Mouse (Mus musculus) embryonic facial prominence, embryonic 10.5 days (tissue): ENCODE data around the gene Cdip1. TPM values are rescaled to one million over a fixed set of nuclear protein-coding genes. Genes with fewer than 3 reads are reported as not detected.

Experiments
- DNase-seq: peaks from one replicate; pipeline ENCODE4 v3.0.0-alpha.2; 2017; ENCODE audit warnings: low spot score
- H3K27ac ChIP-seq: fragments of 300-500 bp; sonication (generic); replicated peaks from 2 replicates; pipeline ENCODE4 v1.5.1; 2016; ENCODE audit warnings: mild to moderate bottlenecking
- H3K27me3 ChIP-seq: fragments of 300-500 bp; sonication (generic); replicated peaks from 2 replicates; pipeline ENCODE4 v1.6.1; 2016; ENCODE audit warnings: low read depth, mild to moderate bottlenecking; ENCODE audit not compliant: poor library complexity, severe bottlenecking
- H3K36me3 ChIP-seq: fragments of 300-500 bp; sonication (generic); replicated peaks from 2 replicates; pipeline ENCODE4 v1.6.1; 2016; ENCODE audit warnings: mild to moderate bottlenecking, moderate library complexity
- H3K4me1 ChIP-seq: fragments of 300-500 bp; sonication (generic); 2 replicates; pipeline ENCODE4 v1.6.1; 2016
- H3K4me3 ChIP-seq: fragments of 300-500 bp; sonication (generic); 2 replicates; pipeline ENCODE4 v1.5.1; 2016; ENCODE audit warnings: mild to moderate bottlenecking, moderate library complexity
- H3K9me3 ChIP-seq: fragments of 300-500 bp; sonication (generic); 2 replicates; pipeline ENCODE4 v1.6.1; 2016; ENCODE audit warnings: mild to moderate bottlenecking
- WGBS: fragments of 180-500 bp; shearing (Covaris S2); methylation state at CpG from one replicate; pipeline ENCODE4 v1.1.7; 2016; 5-methylcytosine and 5-hydroxymethylcytosine counted together
- polyA plus RNA-seq: library from polyadenylated mRNA; unstranded; fragments of >200 nt; fragmentation: Nextera tagmentation; extraction: Ambion mirVana; gene quantifications from 2 replicates; pipeline ENCODE4 v1.2.1, GENCODE M21; 2016

Gene Cdip1
- polyA plus RNA-seq, 1 experiment from 2014 or later: 112 TPM

DNA sequence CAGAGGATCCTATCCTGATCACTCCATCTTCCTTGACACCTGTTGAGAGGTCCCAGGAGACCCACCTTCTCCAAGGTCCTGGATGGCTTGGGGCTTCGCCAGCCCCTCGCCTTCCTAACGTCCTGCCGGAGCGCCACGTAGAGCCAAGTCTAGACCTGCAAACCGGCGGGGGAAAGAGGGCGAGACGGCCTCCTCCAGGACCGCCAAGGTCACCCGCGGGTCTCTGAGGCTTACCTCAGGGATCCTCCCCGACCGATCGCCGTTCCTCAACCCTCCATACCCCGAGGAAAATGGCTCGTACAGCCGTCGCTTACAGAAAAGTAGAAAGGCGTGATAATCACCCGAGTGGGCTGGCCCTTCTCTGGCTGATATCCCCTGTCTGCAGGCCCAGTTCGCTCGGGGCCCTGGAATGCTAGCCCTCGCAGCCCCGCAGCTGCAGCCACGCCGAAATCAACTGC, 752 bp downstream of the Cdip1 start:
- DNase-seq: no peak
- Histone ChIP-seq H3K27ac (peak overlapping the region; percentile 98), H3K36me3 (peaks cover 13% of the 10 kb centered on the region), H3K4me1 (peaks cover 29% of the 10 kb centered on the region), H3K9me3 (no peaks in the 10 kb centered on the region), H3K27me3 (no peaks in the 10 kb centered on the region), H3K4me3 (peak overlapping the region; percentile 86)
- under 1% methylated on average over 29 of the region's 29 CpGs for WGBS

DNA sequence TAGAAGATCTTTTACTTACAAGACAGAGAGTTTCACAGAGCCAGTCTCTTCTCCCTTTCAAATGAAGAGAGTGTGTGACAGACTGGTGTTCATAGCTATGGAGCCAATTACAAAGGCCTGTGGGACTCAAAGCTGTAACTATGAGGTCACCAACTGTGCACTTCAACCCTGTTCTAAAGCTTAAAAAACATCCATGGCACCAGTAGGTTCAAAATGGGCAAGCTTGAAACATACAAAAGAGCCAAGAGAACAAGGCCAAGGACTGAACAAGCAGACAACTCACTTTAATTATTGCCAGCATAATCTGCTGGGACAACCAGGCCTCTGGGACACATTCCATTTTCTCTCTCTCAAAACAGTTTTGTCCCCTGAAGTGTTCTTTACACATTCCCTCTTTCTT, 1.9 kb downstream of the Cdip1 start:
- Histone ChIP-seq H3K36me3 (peaks cover 22% of the 10 kb centered on the region), H3K4me1 (peaks cover 29% of the 10 kb centered on the region), H3K27ac (no peak overlapping the region), H3K9me3 (no peaks in the 10 kb centered on the region), H3K27me3 (no peaks in the 10 kb centered on the region), H3K4me3 (peak overlapping the region; percentile 86)
- DNase-seq: no peak

DNA sequence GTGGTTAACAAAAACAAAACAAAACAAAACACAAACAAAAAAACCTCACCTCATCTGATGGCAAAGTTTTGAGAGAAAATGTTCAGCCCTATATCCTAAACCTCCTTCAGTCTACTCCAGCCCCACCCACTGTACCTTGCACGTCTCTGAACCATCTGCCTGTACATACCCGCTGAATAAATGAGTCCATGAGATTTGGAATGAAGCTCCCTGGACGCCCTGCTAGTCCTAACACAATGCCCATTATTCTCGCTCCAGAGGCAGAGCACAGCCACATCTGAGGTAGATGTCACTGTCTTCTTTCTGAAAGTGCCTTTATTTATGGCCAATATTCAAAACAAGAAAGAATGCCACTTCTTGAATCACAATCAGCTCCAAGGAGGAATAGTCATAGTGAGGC, 4.4 kb downstream of the Cdip1 start:
- H3K4me3 ChIP-seq: no peak overlapping the region
- no peak for DNase-seq
- H3K4me1 ChIP-seq: peaks cover 33% of the 10 kb centered on the region
- no peaks in the 10 kb centered on the region for H3K27me3 ChIP-seq
- WGBS: 71% methylated on average over 4 of the region's 4 CpGs
- H3K36me3 ChIP-seq: peaks cover 32% of the 10 kb centered on the region
- H3K27ac ChIP-seq: no peak overlapping the region
- no peaks in the 10 kb centered on the region for H3K9me3 ChIP-seq

DNA sequence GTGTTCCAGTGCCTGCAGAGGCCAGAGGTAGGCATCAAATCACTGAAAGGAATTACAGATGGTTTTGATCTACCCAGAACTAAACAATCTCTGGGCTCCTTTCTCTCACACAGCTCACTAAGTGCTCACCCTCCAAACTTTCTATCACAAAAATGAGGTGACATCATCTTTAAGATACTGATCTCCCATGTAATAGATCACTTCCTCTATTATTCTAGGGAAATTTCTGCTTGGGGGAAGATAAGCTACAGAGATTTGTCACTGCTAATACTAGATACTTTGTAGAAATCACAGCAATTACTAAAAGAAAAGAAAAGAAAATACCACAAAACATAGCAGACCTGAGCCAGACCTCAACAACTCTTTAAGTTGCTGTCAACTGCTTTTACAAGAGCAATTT, 7.6 kb downstream of the Cdip1 start:
- Histone ChIP-seq H3K9me3 (no peaks in the 10 kb centered on the region), H3K27me3 (no peaks in the 10 kb centered on the region), H3K27ac (no peak overlapping the region), H3K4me1 (0 out of 2 replicates have a peak, but pooled peaks cover 13% of the 10 kb centered on the region), H3K4me3 (no peak overlapping the region), H3K36me3 (peaks cover 55% of the 10 kb centered on the region)
- no peak for DNase-seq

DNA sequence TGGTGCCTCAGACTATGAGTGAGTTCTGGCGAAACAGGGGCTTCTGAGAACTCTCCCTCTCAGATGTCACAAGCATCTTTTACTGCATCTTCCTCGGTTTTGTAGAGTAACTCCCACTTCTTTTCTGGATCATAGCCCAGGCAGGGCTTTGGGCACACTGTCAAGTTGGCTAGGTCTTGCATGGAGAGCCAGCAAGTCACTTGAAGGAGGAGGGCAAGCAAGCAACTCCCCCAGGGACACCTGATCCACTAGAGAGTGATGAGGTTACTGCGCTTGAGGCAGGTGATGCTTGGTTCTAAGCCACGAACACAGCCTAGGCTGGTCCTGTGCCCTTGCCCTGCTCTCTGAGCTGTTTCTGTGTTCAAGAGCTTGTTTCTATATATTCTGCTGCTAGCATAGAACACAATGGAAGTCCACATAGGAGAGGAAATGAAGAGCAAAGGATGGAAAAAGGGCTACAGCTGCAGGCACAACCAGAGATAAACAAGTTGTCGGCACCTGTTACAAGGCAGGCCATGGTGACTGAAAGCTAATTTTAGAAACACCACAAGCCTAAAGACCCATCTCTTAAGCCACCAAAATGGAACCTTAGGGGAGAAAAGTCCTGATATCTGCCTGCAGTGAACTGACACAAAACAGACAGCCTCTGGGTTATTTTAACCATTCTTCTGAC, 8.4 kb downstream of the Cdip1 start:
- Histone ChIP-seq H3K4me3 (no peak overlapping the region), H3K9me3 (no peaks in the 10 kb centered on the region), H3K27ac (no peak overlapping the region), H3K36me3 (peaks cover 61% of the 10 kb centered on the region), H3K4me1 (0 out of 2 replicates have a peak, but pooled peaks cover 7% of the 10 kb centered on the region), H3K27me3 (no peaks in the 10 kb centered on the region)
- 94% methylated on average over 5 of the region's 5 CpGs for WGBS
- DNase-seq: no peak

DNA sequence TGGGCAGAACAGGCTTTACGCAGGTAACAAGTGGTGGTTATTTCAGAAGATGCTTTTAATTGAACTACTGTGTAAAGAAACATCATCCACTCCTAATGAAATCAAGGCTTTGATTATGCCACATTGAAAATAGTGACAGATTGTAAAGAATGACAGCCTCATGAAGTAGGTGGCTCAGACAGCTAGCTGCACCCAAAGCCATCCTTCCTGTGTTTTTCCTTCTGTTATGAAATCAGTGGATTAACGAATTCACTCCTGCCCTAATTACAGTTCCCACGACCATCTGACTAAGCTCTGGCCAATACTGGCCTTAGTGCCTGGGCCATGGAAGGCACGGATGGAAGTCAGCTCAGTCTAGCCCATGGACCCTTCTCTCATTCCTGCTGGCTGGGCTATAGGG, 11.2 kb downstream of the Cdip1 start:
- peaks cover 53% of the 10 kb centered on the region for H3K36me3 ChIP-seq
- WGBS: 93% methylated on average over 4 of the region's 4 CpGs
- H3K27me3 ChIP-seq: no peaks in the 10 kb centered on the region
- H3K4me1 ChIP-seq: 0 out of 2 replicates have a peak, but pooled peaks cover 4% of the 10 kb centered on the region
- no peak overlapping the region for H3K27ac ChIP-seq
- H3K4me3 ChIP-seq: no peak overlapping the region
- DNase-seq: no peak
- no peaks in the 10 kb centered on the region for H3K9me3 ChIP-seq

DNA sequence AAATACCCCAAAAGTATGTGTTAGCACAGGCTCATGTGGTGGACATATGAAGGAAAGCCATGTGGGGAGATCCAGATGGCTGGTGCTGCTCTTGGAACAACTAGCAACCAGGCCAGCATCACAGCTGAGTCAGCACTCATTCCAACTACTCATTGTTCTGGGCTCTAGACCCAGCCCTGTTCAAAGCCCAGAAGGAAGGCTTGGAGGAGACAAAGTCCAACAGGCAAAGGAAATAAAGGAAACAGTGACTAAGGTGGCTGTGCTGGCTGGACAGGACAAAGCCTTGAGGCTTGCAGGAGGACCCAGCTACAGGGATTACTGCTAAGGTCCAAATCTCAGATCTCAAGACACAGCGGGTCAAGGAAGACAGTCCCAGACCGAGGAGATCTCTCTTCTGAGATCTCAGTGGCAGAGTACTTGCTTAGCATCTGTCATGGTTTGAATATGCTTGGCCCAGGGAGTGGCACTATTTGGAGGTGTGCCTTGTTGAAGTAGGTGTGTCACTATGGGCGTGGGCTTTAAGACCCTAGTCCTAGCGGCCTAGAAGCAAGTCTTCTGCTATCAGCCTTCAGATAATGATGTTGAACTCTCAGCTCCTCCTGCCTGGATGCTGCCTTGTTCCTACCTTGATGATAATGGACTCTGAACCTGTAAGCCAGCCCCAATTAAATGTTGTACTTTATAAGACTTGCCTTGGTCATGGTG, 12.0 kb downstream of the Cdip1 start:
- H3K4me1 ChIP-seq: 0 out of 2 replicates have a peak, but pooled peaks cover 4% of the 10 kb centered on the region
- H3K27ac ChIP-seq: no peak overlapping the region
- H3K27me3 ChIP-seq: no peaks in the 10 kb centered on the region
- no peaks in the 10 kb centered on the region for H3K9me3 ChIP-seq
- 93% methylated on average over 4 of the region's 4 CpGs for WGBS
- H3K36me3 ChIP-seq: peaks cover 49% of the 10 kb centered on the region
- no peak for DNase-seq
- no peak overlapping the region for H3K4me3 ChIP-seq

DNA sequence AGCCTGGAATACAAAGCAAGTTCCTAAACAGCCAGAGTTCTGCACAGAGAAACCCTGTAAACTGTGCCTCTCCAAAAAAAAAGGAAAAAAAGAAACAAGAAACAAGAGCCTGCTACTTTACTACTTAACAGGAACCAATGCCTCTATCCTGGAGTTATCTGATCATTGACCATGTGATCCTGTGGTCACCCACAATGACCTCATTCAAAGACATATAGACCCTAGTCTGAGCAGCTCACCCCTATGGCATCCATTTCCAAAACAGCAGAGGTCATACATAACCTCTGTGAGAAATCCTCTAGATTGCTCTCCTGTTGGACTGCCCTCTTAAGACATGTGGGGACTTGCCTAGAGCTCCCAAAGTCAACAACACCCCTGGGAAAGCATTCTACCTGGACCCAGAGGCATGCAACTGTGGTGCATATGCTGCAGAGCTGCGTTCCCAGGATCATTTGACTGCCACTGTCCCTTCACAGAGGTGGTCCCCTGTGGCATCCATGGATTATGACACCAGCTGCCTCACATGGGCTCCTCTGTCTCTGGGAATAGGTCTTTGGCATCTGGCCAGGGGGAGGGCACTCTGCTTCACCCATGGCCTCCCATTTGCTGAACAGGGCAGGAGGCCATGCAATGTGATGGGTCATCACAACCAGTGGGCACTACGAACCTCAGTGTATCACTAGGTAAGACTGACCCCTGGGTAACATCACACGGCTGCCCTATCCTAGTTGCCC, 12.8 kb downstream of the Cdip1 start:
- peaks cover 51% of the 10 kb centered on the region for H3K36me3 ChIP-seq
- no peak for DNase-seq
- no peak overlapping the region for H3K4me3 ChIP-seq
- H3K27me3 ChIP-seq: no peaks in the 10 kb centered on the region
- H3K27ac ChIP-seq: no peak overlapping the region
- no peaks in the 10 kb centered on the region for H3K4me1 ChIP-seq
- WGBS: 95% methylated on average over 3 of the region's 3 CpGs
- no peaks in the 10 kb centered on the region for H3K9me3 ChIP-seq

DNA sequence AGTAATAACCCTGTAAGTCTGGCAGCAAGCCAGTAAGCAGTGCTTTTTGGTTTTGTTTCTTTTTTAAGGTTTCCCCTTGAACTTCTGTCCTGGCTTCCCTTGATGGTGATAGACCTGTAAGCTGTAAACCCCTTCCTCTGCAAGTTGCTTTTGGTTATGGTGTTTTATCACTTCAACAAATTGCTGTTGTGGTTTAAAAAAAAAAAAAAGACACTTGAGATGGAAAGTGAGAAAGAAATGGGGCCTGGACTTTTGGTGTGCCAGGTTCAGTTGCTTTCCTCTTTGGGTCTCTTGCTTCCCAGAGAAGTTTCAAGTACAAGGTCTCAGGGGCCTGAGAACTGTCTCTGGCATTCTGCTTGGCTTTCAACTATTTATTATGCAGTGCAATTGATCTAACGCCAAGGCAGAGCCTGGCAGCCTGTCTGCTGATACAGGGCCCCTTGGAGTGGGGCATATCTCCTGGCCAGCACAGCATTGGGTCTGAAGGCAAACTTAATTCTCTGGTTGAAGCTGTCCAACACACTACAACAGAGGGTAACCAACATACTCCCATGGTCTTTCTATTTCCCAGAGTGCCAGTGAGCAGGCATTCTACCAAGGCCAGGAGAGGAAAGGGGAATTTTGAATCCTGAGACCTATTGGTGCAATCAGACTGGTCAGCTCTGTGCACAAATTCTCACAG, 16.7 kb downstream of the Cdip1 start:
- Histone ChIP-seq H3K4me3 (no peak overlapping the region), H3K4me1 (no peaks in the 10 kb centered on the region), H3K9me3 (no peaks in the 10 kb centered on the region), H3K27me3 (no peaks in the 10 kb centered on the region), H3K36me3 (peaks cover 60% of the 10 kb centered on the region), H3K27ac (no peak overlapping the region)
- DNase-seq: no peak
- WGBS: 82% methylated on average over 1 of the region's 1 CpGs

DNA sequence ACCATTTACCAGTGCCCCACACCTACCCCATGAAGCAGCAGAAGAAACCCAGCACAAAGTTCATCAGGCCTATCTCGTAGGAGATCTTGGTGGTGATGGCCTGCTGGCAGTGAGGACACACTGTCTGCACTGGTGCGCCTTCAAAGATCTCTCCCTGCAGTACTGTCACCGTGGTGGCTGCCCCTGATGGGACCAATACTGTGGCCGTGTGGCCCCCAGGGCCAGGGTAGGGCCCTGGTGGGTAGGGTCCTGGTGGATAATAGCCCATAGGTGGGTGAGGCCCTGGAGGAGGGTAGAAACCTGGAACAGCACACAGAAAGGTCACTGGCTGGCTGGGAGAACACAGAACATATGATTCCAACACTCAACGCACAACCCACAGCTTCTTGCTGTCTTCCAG, 21.4 kb downstream of the Cdip1 start:
- WGBS: 96% methylated on average over 5 of the region's 5 CpGs
- no peaks in the 10 kb centered on the region for H3K9me3 ChIP-seq
- no peak for DNase-seq
- no peaks in the 10 kb centered on the region for H3K27me3 ChIP-seq
- H3K4me3 ChIP-seq: no peak overlapping the region
- no peaks in the 10 kb centered on the region for H3K4me1 ChIP-seq
- H3K36me3 ChIP-seq: peaks cover 88% of the 10 kb centered on the region
- H3K27ac ChIP-seq: no peak overlapping the region

DNA sequence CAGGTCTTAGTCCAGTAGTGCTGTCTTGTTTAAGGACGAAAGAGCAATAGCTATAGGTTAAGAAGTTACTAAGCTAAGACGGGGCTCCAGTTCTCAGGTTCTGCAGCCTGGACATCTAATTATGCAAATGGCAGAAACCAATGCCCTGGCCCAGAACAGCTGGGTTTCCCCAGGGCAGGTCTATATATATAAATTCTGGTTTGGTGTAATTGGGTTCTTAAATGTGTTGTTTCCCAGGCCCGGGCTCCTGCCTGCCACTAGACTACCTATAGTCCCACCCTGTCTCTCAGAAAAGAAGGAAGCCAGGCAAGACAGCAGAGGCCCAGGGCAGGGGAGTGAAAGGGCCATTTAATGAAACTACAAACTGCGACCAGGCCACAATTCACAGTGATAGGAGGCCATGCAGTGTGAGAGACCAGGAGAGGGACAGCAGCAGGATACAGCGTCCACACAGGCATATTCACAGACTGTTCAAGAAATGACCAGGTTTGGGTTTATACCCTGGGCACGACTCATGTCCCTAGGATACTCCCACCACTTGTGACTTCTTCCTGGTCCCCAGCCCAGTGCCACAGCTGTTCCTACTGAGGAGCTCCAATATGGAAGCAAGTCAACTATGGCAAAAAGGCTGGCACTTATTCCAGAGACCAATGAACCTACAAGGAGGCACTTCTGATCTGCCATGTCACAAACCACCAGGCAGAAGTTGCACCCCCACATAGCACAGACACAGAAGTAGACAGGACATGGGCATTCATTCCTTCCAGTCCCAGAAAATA, 22.9 kb downstream of the Cdip1 start:
- H3K36me3 ChIP-seq: peaks cover 92% of the 10 kb centered on the region
- 88% methylated on average over 6 of the region's 6 CpGs for whole genome bisulfite sequencing
- no peak overlapping the region for H3K27ac ChIP-seq
- H3K9me3 ChIP-seq: no peaks in the 10 kb centered on the region
- H3K4me1 ChIP-seq: no peaks in the 10 kb centered on the region
- DNase-seq: no peak
- H3K27me3 ChIP-seq: no peaks in the 10 kb centered on the region
- no peak overlapping the region for H3K4me3 ChIP-seq

DNA sequence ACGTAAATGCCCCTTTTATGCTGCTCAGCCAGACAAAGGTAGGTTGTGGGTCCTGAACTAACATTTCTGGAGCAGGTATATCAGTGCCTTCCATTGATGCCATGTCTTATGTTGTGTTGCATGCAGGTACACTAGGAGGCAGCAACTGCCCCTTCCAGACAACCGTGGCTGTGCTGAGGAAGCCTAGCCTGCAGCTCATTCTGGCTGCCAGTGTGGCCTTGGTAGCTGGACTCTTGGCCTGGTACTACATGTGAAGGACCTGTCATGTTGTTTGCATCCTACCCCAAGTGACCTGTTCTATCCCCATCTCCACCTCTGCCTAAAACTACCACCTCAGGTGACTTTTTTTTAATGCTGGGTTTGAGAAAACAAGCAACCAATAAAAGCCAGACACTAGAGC, 24.2 kb downstream of the Cdip1 start:
- Histone ChIP-seq H3K27ac (no peak overlapping the region), H3K4me3 (no peak overlapping the region), H3K36me3 (peaks cover 85% of the 10 kb centered on the region), H3K9me3 (no peaks in the 10 kb centered on the region), H3K27me3 (no peaks in the 10 kb centered on the region), H3K4me1 (no peaks in the 10 kb centered on the region)
- DNase-seq: no peak
- WGBS: 88% methylated on average over 2 of the region's 2 CpGs
